Comparison of ENCODE assay signal across 12 mouse cellular contexts in genomic region chr6:85653244-85653643, GRCm38 (mm10). TPM values are rescaled to one million over a fixed set of nuclear protein-coding genes. Genes with fewer than 3 reads are reported as not detected.
DNase-seq lines count a peak whose midpoint lies in the region; ATAC-seq and TF ChIP-seq lines count a peak whose summit lies in the region.
"Had no signal": no experiment of that assay in that cellular context is flagged by ENCODE, and none has a peak within 500 bp of the region (broad histone marks: within the 10 kb centered on the region; RNA-seq: fewer than 3 reads in every experiment).

No protein-coding gene starts in this region.

- no peak overlapping the region for H3K4me2 ChIP-seq in lung, postnatal 0 days (replicated peaks; ENCODE audit: low read depth, low read length)
- H3K4me2 ChIP-seq: kidney, embryonic 15.5 days had no signal

- no peaks in the 10 kb centered on the region for H3K27me3 ChIP-seq in lung, postnatal 0 days (replicated peaks; ENCODE audit: insufficient read depth, low read length)
- H3K27me3 ChIP-seq: kidney, embryonic 15.5 days had no signal

- peak; percentile 40 for TF ChIP-seq CTCF in lung, postnatal 0 days (IDR thresholded peaks at IDR 0.05)

- no peak overlapping the region for H3K4me3 ChIP-seq in lung, postnatal 0 days (ENCODE audit: low read depth, low read length)
- no peak overlapping the region for H3K4me3 ChIP-seq in ES-E14 (ENCODE audit: insufficient read depth in 1 of 2, low read depth in 1 of 2, low read length in 2 of 2, poor library complexity in 1 of 2, severe bottlenecking in 1 of 2)
- H3K4me3 ChIP-seq: forebrain, embryonic 10.5 days; kidney, embryonic 15.5 days; myocyte had no signal

- no peaks in the 10 kb centered on the region for H3K9me3 ChIP-seq in lung, postnatal 0 days (ENCODE audit: low read length)
- H3K9me3 ChIP-seq in ES-E14 (ENCODE audit: control insufficient read depth, insufficient read depth, low read depth, low read length), result no peaks in the 10 kb centered on the region
- H3K9me3 ChIP-seq: kidney, embryonic 15.5 days had no signal

- H3K4me1 ChIP-seq in lung, postnatal 0 days (ENCODE audit: insufficient read depth, low read depth, low read length), result no peaks in the 10 kb centered on the region
- no peaks in the 10 kb centered on the region for H3K4me1 ChIP-seq in ES-E14 (ENCODE audit: control insufficient read depth in 2 of 2, insufficient read depth in 2 of 2, low read length in 2 of 2, poor library complexity in 1 of 2)
- H3K4me1 ChIP-seq: forebrain, embryonic 10.5 days; kidney, embryonic 15.5 days had no signal

- H3K27ac ChIP-seq in lung, postnatal 0 days (ENCODE audit: low read length), result no peak overlapping the region
- no peak overlapping the region for H3K27ac ChIP-seq in ES-E14 (ENCODE audit: insufficient read depth, low read depth, low read length, poor library complexity, severe bottlenecking)
- H3K27ac ChIP-seq: forebrain, embryonic 10.5 days; kidney, embryonic 15.5 days; macrophage had no signal

- H3K9ac ChIP-seq in lung, postnatal 0 days (replicated peaks; ENCODE audit: low read depth), result no peak overlapping the region
- no peak overlapping the region for H3K9ac ChIP-seq in ES-E14 (ENCODE audit: insufficient read depth, low read depth, low read length, poor library complexity, severe bottlenecking)
- H3K9ac ChIP-seq: kidney, embryonic 15.5 days had no signal

- intact Hi-C loops in heart, postnatal 36 days (cut with DNase I), result loop anchor here (5.0 kb wide), 1 partner anchor 239 kb away; no protein-coding TSS in a partner anchor

- DNase-seq in heart, adult 18-20 months, result peak; percentile 1 to 4
- DNase-seq in heart, postnatal 36 days, result no peak
- no peak for DNase-seq in lung, postnatal 0 days (ENCODE audit: low spot score)
- DNase-seq in lung, postnatal 4 days, result no peak
- peak; percentile 4 for DNase-seq in ES-E14 (ENCODE audit: low read depth, low spot score)
- peak; percentile 35 for DNase-seq in naive thymus-derived CD4-positive, alpha-beta T cell, adult 2 months (ENCODE audit: low read depth)
- no peak for DNase-seq in right cerebral cortex, postnatal 25 days
- DNase-seq: heart, postnatal 4 days had no signal

- 88% methylated on average over 2 of the region's 2 CpGs for WGBS in lung, postnatal 0 days

- TF ChIP-seq EP300 in lung, postnatal 0 days (IDR thresholded peaks at IDR 0.05), result no peak

- in situ Hi-C loops in ES-E14 (cut with MboI; ENCODE audit: low sequenced_read_pairs in 2 of 2, unreplicated experiment in 2 of 2), result no loop called here

- no peak for ATAC-seq in lung, postnatal 0 days

- H3K36me3 ChIP-seq in lung, postnatal 0 days (ENCODE audit: insufficient read depth, low read length), result no peaks in the 10 kb centered on the region
- peaks cover 5% of the 10 kb centered on the region for H3K36me3 ChIP-seq in ES-E14 (ENCODE audit: control insufficient read depth, insufficient read depth, low read length, poor library complexity, severe bottlenecking)

TF ChIP-seq in ES-E14, 5 proteins besides CTCF, POLR2A, EP300 and RAD21:
- TF ChIP-seq HCFC1 (IDR thresholded peaks at IDR 0.05; ENCODE audit: borderline replicate concordance, insufficient read depth, low read length) (no peak), ZC3H11A (IDR thresholded peaks at IDR 0.05; ENCODE audit: borderline replicate concordance, low read depth, low read length) (no peak), MAFK (IDR thresholded peaks at IDR 0.05; ENCODE audit: insufficient read depth, low read depth, low read length) (no peak), ZNF384 (IDR thresholded peaks at IDR 0.05; ENCODE audit: low read depth, low read length) (no peak), CHD2 (IDR thresholded peaks at IDR 0.05; ENCODE audit: low read depth, low read length) (no peak)

RNA-seq across cellular contexts. Expression of gene Nat8f7, which starts 59.8 kb away (rescaled TPM):
- under 1 TPM in 1 of 2 experiments, not detected in 1; 0.31 TPM for total RNA-seq in heart, adult 18-20 months (2021)
- not detected for total RNA-seq in heart, postnatal 36 days (2021)
- polyA plus RNA-seq in lung, postnatal 0 days (2015; fragmentation: Nextera tagmentation; extraction: Ambion mirVana), result not detected in 2 replicates
- not detected in 2 replicates for total RNA-seq in ES-E14 (2012; rRNA removed)
- total RNA-seq: heart, postnatal 4 days had no signal
- polyA plus RNA-seq: forebrain, embryonic 10.5 days; kidney, embryonic 15.5 days; macrophage; myocyte had no signal

Comparison
In these comparisons a context has a peak if more than half of its experiments do, and no peak if none do; other contexts are left out.
1. DNase-seq: peak in heart, adult 18-20 months (2 of 2), ES-E14 (single experiment) and naive thymus-derived CD4-positive, alpha-beta T cell, adult 2 months (single experiment); none in heart, postnatal 36 days (0 of 2), lung, postnatal 0 days (single experiment), lung, postnatal 4 days (0 of 2) and right cerebral cortex, postnatal 25 days (single experiment).